Mouse (Mus musculus) mouse trophoblast stem cell (cell line): ENCODE data around the gene As3mt.
"Not testable (repeated sequence)": the region's sequence is repeated elsewhere in the genome, so short reads cannot be mapped to it uniquely, and the experiment has no call there.

Experiments used
- in situ Hi-C, 2 experiments: fragments of 300-500 bp; cut with MseI, MboI; formaldehyde crosslinking; loops; 2 replicates in 1 of 2; 3 replicates in 1 of 2; pipeline ENCODE4 v1.15.1; 2025

As3mt gene

DNA sequence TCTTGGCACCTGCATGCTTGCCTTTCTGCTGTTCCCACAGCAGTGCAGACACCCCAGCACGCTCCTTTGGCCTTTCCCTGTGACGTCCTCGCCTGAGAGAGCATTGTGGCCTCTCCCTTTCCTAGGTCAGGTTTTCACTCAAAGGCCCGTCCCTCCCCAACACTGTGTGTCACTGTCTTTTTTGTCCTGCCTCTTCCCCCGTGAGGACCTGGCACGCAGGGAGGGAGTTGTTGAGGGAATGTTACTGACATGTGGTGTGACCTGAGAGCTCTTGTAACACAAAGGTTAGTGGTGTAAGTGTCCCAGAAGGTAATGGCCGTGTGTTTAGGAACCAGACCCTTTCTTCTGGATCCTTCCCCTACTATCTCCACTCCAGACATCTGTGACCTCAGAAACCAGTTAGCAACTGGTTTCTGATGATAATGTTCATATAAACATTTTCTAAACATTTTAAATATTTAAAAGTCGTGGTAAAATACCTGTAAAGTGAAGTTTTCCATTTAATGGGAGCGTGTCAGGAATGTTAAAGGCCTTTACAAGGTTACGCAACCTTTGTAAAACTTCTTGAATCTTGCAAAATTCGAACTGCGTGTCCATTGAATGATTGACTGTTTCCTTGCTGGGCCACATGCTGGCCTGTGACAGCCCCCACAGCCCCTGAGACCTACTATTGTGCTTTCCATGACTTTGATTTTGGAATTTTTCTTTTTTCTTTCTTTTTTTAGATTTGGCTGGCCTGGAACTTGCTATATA lies 70.8 kb downstream of the As3mt start:
- in situ Hi-C loops = no loop called here

DNA sequence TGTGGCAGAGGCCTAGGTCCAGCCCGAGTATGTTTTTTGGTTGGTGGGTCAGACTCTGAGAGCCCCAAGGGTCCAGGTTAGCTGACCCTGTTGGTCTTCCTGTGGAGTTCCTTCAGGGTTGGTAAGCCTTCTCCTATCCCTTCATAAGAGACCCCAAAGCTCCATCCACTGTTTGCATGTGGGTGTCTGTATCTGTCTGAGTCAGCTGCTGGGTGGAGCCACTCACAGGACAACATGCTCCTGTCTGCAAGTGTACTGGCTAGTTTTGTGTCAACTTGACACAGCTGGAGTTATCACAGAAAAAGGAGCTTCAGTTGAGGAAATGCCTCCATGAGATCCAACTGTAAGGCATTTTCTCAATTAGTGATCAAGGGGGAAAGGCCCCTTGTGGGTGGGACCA lies 71.9 kb downstream of the As3mt start:
- in situ Hi-C loops = not testable (repeated sequence)

DNA sequence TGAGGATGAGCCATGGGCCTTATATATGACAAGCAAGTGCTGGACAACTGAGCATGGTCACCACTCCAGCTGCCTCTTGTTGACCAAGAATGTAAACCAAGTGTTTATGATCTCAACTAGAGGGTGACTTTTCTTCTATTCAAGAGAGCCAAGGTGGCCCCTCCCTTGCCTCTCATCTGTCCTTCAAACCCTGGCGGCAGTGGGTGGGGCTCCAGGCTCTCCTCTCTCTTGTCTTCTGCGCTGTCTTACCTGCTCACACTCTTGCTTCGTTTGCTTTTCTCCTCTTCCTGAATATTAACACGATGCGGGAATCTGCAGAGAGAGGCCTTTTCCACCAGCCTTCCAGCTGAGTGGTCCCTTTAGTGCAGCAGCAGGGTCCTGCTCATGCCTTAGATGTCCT lies 76.8 kb downstream of the As3mt start:
- in situ Hi-C loops = no loop called here

DNA sequence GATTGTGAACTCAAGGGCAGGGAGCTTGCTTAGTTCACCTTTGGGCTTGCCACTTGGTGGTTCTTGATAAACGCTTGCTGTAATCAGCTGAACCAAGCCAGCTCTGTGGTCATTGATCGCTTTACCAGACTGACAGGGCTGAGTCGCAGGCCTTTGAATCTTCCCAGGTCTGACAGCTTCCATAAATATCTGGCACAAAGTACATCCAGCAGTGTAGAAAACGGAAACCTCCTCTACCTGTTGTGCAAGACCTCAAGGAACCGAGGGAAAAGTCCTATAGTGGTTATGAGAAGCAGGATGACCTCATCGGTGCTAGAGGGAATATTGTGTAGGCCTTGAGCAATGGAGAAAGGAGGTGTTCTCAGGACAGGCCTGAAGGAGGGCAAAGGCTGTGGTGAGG lies 77.2 kb downstream of the As3mt start:
- in situ Hi-C loops = no loop called here

DNA sequence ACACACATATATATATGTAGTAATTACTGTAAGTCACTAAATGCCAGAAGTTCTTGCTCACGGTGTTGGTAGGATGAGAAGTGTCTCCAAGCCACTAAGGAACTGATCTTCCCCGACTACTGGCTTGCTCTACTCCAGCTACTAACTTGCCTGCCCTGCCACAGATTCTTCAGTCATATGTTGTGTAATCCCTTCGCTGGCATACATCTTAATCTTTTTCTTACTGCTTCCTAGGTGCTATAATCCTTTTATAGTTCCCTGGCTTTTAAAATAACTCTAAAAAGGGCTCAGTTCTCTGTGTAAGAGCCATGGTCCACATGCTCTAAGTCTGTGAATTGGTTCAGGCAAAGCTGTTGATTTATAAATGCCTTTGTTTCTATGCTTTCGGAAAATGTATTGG lies 78.4 kb downstream of the As3mt start:
- in situ Hi-C loops = no loop called here

DNA sequence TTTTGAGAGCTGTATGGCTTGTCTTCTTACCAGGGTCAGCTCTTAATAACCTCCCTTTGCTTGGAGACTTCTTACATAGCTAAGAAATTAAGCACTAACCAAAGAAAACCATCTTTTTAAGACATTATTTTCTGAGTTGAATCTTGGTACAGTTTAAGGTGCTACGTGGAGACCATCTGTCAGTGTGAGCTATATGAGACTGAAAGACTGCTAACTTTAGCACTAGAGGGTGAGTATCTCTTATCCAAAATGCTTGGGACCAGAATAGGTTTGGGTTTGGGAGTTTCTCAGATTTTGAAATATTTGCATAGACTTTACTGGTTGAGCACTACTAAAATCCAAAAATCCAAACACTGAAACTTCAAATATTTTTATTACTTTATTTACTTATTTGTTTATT lies 82.5 kb downstream of the As3mt start:
- in situ Hi-C loops = no loop called here
